Mouse (Mus musculus): ENCODE data around the gene Dolpp1. TPM values are rescaled to one million over a fixed set of nuclear protein-coding genes. Genes with fewer than 3 reads are reported as not detected.

The Dolpp1 gene
- total and polyA plus RNA-seq, 3 experiments, result 17.9 to 22.3 (median 19.2) TPM

DNA sequence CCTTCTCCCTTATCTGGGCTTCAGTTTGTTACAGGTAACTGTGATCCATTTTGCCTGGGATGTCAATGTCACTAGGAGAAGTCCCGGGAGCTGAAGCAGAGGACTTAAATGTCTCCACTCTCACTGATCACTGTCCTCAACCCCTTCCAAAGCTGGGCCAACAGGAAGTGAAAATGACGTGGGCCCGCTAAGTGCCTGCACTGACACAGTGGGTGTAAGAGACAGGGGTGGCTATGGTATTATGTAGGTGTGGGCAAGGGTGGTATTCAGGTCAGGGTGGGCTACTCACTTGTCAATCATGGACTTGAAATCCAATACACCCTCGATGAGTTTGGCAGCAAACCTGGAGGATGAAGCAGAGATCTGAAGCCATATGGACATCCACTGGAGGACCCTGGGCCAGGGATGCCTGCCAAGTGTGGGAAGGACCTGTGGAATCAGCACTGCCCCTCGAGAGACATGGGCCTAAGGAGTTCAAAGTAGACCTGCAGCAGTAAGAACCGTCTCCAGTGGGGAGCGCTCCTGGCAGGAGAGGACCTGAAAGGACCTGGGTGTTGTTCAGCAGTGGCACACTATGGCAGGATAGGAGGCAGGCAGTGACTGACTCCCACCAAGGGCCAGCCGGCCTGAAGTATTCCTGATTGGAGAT, 16.5 kb downstream of the Dolpp1 start:
- no peaks in the 10 kb centered on the region for H3K79me2 ChIP-seq (replicated peaks; ENCODE audit: control insufficient read depth, extremely low read depth, insufficient read depth, poor library complexity, severe bottlenecking)
- H3K27ac ChIP-seq (ENCODE audit: insufficient read depth, low read depth), result no peak overlapping the region
- H3K4me1 ChIP-seq (ENCODE audit: control insufficient read depth in 1 of 2, insufficient read depth in 2 of 2), result peaks cover 16 to 33% of the 10 kb centered on the region in 2 experiments
- H3K4me3 ChIP-seq (replicated peaks in 1 of 3; ENCODE audit: low read depth in 2 of 3, low read length in 2 of 3, poor library complexity in 1 of 3), result no peak overlapping the region
- dilution Hi-C loops (cut with MboI; ENCODE audit: extremely low pct_ligation_motif_present, extremely low pct_unique_long_range_greater_than_20kb, low sequenced_read_pairs), result no loop called here
- DNase-seq (ENCODE audit: extremely low read depth), result no peak
- TF ChIP-seq ZMIZ1 (IDR thresholded peaks at IDR 0.05; ENCODE audit: low read depth, low read length), result no peak
- TF ChIP-seq ETS1 (conservative IDR thresholded peaks at IDR 0.05; ENCODE audit: low read depth, low read length), result no peak
- no peak for TF ChIP-seq NELFE (IDR thresholded peaks at IDR 0.05; ENCODE audit: low read depth, low read length)
- TF ChIP-seq USF1 (IDR thresholded peaks at IDR 0.05; ENCODE audit: low read depth, low read length), result no peak
- TF ChIP-seq ZC3H11A (IDR thresholded peaks at IDR 0.05; ENCODE audit: low read depth, low read length), result no peak
- TF ChIP-seq JUN (IDR thresholded peaks at IDR 0.05; ENCODE audit: insufficient read depth, low read depth, low read length), result no peak
- no peak for TF ChIP-seq ELF1 (IDR thresholded peaks at IDR 0.05; ENCODE audit: low read depth, low read length)
- H3K27me3 ChIP-seq (replicated peaks), result no peaks in the 10 kb centered on the region
- H3K9ac ChIP-seq (ENCODE audit: insufficient read depth, low read depth), result no peak overlapping the region
- H3K36me3 ChIP-seq (replicated peaks in 1 of 2; ENCODE audit: control insufficient read depth in 1 of 2, insufficient read depth in 1 of 2, low read length in 1 of 2), result peaks cover 3 to 16% of the 10 kb centered on the region in 2 experiments
- in situ Hi-C loops (cut with MboI; ENCODE audit: low pct_ligation_motif_present, low pct_unique_long_range_greater_than_20kb, low sequenced_read_pairs), result no loop called here
- H3K9me3 ChIP-seq (replicated peaks; ENCODE audit: low read length), result no peaks in the 10 kb centered on the region
- no peak overlapping the region for H3K4me2 ChIP-seq (ENCODE audit: insufficient read depth, low read depth, poor library complexity, severe bottlenecking)

DNA sequence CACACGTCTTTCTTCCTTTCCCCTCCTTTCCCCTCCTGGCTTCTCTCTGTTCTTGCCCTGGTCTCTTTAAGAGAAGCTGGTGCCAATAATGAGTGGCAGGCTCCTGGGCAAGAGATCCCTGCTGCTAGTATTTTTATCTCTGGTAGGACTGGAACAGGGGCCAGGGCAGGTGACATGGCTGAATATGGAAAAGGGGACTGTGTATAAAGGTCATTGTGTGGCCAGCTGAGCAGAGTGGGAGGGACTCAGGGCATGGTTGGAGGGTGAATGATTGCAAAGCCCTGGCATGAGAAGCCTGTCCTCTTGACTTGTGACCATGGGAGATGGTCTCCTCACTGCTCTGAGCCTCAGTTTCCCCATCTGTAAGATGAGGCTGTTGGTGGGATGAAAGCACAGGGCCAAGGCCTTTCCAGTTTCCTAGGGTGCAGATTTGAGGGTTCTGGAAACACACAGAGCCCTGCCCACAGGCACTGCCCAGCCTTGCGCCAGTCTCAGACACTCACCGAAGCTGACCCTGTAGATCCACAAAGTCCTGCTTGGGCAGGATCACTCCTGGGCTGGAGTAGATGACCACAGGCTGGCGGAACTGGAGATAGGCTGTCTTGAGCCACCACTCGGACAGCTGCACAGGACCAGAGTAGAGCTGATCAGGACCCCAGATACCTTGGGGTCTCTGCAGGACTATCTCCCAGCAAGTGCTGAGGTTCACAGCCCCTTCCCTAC, 17.6 kb downstream of the Dolpp1 start:
- peaks cover 10% of the 10 kb centered on the region for H3K27me3 ChIP-seq (replicated peaks)
- no peak overlapping the region for H3K27ac ChIP-seq (ENCODE audit: insufficient read depth, low read depth)
- H3K9me3 ChIP-seq (replicated peaks; ENCODE audit: low read length), result no peaks in the 10 kb centered on the region
- H3K4me2 ChIP-seq (ENCODE audit: insufficient read depth, low read depth, poor library complexity, severe bottlenecking), result no peak overlapping the region
- DNase-seq (ENCODE audit: extremely low read depth), result no peak
- no peak overlapping the region for H3K4me3 ChIP-seq (replicated peaks in 1 of 3; ENCODE audit: low read depth in 2 of 3, low read length in 2 of 3, poor library complexity in 1 of 3)
- H3K36me3 ChIP-seq (replicated peaks in 1 of 2; ENCODE audit: control insufficient read depth in 1 of 2, insufficient read depth in 1 of 2, low read length in 1 of 2), result peaks cover 0 to 10% of the 10 kb centered on the region in 2 experiments
- dilution Hi-C loops (cut with MboI; ENCODE audit: extremely low pct_ligation_motif_present, extremely low pct_unique_long_range_greater_than_20kb, low sequenced_read_pairs) (no loop called here), in situ Hi-C loops (cut with MboI; ENCODE audit: low pct_ligation_motif_present, low pct_unique_long_range_greater_than_20kb, low sequenced_read_pairs) (no loop called here)
- no peaks in the 10 kb centered on the region for H3K79me2 ChIP-seq (replicated peaks; ENCODE audit: control insufficient read depth, extremely low read depth, insufficient read depth, poor library complexity, severe bottlenecking)
- peaks cover 16 to 33% of the 10 kb centered on the region in 2 experiments for H3K4me1 ChIP-seq (ENCODE audit: control insufficient read depth in 1 of 2, insufficient read depth in 2 of 2)
- no peak overlapping the region for H3K9ac ChIP-seq (ENCODE audit: insufficient read depth, low read depth)
- TF ChIP-seq ELF1 (IDR thresholded peaks at IDR 0.05; ENCODE audit: low read depth, low read length) (no peak), ZKSCAN1 (IDR thresholded peaks at IDR 0.05; ENCODE audit: borderline replicate concordance, low read depth, low read length) (no peak), CHD2 (IDR thresholded peaks at IDR 0.05; ENCODE audit: low read length) (no peak)
